Mouse (Mus musculus): Measurements from ENCODE around the gene Kif9.

DNA sequence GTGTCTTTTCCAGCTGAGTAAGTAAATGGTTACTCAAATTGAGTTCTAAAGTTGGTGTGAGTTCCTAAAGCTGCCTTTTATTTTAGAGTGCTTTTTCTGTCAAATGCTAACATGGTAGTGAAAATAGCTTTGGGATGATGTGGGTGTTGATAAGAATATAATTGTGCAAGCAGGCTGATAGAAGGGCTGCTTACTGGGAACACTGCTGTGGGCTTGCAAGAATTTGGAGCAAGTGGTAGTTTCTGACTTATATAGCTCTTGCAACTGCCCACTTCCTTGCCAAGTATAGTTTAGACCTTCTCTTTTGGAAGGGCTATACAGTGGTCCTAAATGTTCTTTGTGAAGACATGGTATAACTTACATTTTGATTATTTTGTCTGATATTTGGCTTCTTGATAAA lies 61.8 kb downstream of the Kif9 start:
- TF ChIP-seq GATA1 (IDR thresholded peaks at IDR 0.05; ENCODE audit: low read length) = no peak
- TF ChIP-seq TAL1 (IDR thresholded peaks at IDR 0.05; ENCODE audit: low read length) = no peak

All from erythroblast, embryonic 14.5 days (primary cell).